Mouse (Mus musculus) kidney, postnatal 25 days (tissue): ENCODE data around the gene Mettl15.

Experiments
- DNase-seq, 2 experiments: peaks; one replicate each; pipeline ENCODE4 v3.0.0; 2021; ENCODE audit warnings: mixed read lengths in 2 of 2

The Mettl15 gene

GRCm38 (mm10) chr2:109156131-109156530 lies 124.4 kb downstream of the Mettl15 start:
- DNase-seq: no peak

GRCm38 (mm10) chr2:109153402-109154050 lies 127.0 kb downstream of the Mettl15 start:
- no peak for DNase-seq

GRCm38 (mm10) chr2:109147292-109147691 lies 133.3 kb downstream of the Mettl15 start:
- DNase-seq: no peak

- DNase-seq: no peak
Measured at GRCm38 (mm10) chr2:109144410-109144809, 136.1 kb downstream of the Mettl15 start.

GRCm38 (mm10) chr2:109140330-109140729 lies 140.2 kb downstream of the Mettl15 start:
- DNase-seq: no peak

- no peak for DNase-seq
Measured at GRCm38 (mm10) chr2:109137276-109137675, 143.3 kb downstream of the Mettl15 start.

GRCm38 (mm10) chr2:109130718-109131117 lies 149.8 kb downstream of the Mettl15 start:
- no peak for DNase-seq

GRCm38 (mm10) chr2:109129921-109130320 lies 150.6 kb downstream of the Mettl15 start:
- DNase-seq: no peak

GRCm38 (mm10) chr2:109105773-109106484 lies 174.6 kb downstream of the Mettl15 start:
- no peak for DNase-seq

GRCm38 (mm10) chr2:109049686-109050085 lies 230.9 kb downstream of the Mettl15 start:
- DNase-seq: no peak
